ENCODE assay signal across 8 mouse cellular contexts in the genomic region with DNA sequence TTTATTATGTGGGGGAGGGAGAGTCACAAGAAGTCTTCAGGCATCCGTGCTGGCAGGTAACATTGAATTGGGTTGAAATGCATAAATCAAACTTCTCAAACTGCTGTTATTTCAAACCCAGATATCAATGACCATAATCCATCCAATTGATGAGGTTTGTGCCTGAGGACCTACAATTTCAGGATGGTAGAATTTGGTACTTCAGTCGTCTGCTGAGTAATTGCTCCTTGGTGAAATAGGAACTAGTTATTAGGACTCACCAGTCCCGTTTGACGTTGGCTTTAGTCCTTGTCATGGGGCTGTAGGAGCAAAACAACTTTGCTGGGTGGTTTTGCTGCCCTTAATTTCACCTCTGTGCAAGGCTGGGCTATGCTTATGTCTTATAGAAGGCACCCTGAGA. TPM values are rescaled to one million over a fixed set of nuclear protein-coding genes. Genes with fewer than 3 reads are reported as not detected.
DNase-seq lines count a peak whose midpoint lies in the region; ATAC-seq and TF ChIP-seq lines count a peak whose summit lies in the region.

No protein-coding gene starts in this region.

- TF ChIP-seq POLR2A in limb, embryonic 14.5 days (IDR thresholded peaks at IDR 0.05; ENCODE audit: borderline replicate concordance, extremely low read depth, insufficient read depth, insufficient read length), result no peak

- H3K27me3 ChIP-seq in megakaryocyte, embryonic 14.5 days (replicated peaks), result no peaks in the 10 kb centered on the region
- H3K27me3 ChIP-seq in limb, embryonic 14.5 days (ENCODE audit: control insufficient read depth, insufficient read depth, low read length), result no peaks in the 10 kb centered on the region
- no peaks in the 10 kb centered on the region for H3K27me3 ChIP-seq in stomach, embryonic 16.5 days (ENCODE audit: control insufficient read depth, insufficient read depth, low read length)

- no peaks in the 10 kb centered on the region for H3K9me3 ChIP-seq in megakaryocyte, embryonic 14.5 days
- H3K9me3 ChIP-seq in limb, embryonic 14.5 days (ENCODE audit: control insufficient read depth, low read length), result no peaks in the 10 kb centered on the region
- no peaks in the 10 kb centered on the region for H3K9me3 ChIP-seq in stomach, embryonic 16.5 days (replicated peaks; ENCODE audit: control insufficient read depth, low read length)

- peak overlapping the region; percentile 98 for H3K4me3 ChIP-seq in megakaryocyte, embryonic 14.5 days (replicated peaks)
- H3K4me3 ChIP-seq in limb, embryonic 14.5 days (replicated peaks; ENCODE audit: low read length), result peak overlapping the region; percentile 43
- peak overlapping the region; percentile 70 for H3K4me3 ChIP-seq in stomach, embryonic 16.5 days (replicated peaks; ENCODE audit: low read length)

- H3K4me1 ChIP-seq in megakaryocyte, embryonic 14.5 days, result peaks cover 41% of the 10 kb centered on the region
- H3K4me1 ChIP-seq in limb, embryonic 14.5 days (ENCODE audit: control insufficient read depth, insufficient read depth, low read length), result peaks cover 6% of the 10 kb centered on the region; the same call in 1 of the 2 replicates
- H3K4me1 ChIP-seq in stomach, embryonic 16.5 days (ENCODE audit: control insufficient read depth, insufficient read depth, low read length), result 0 out of 2 replicates have a peak, but pooled peaks cover 5% of the 10 kb centered on the region

- H3K4me2 ChIP-seq in limb, embryonic 14.5 days (replicated peaks; ENCODE audit: low read depth, low read length, severe bottlenecking), result peak overlapping the region; percentile 62
- H3K4me2 ChIP-seq in stomach, embryonic 16.5 days (ENCODE audit: low read depth, low read length), result peak overlapping the region; percentile 71

- no peaks in the 10 kb centered on the region for H3K36me3 ChIP-seq in megakaryocyte, embryonic 14.5 days (replicated peaks; ENCODE audit: low read length)
- no peaks in the 10 kb centered on the region for H3K36me3 ChIP-seq in limb, embryonic 14.5 days (ENCODE audit: control insufficient read depth, insufficient read depth, low read length)
- H3K36me3 ChIP-seq in stomach, embryonic 16.5 days (ENCODE audit: control insufficient read depth, insufficient read depth, low read length), result no peaks in the 10 kb centered on the region

- WGBS in limb, embryonic 14.5 days, result 10% methylated on average over 4 of the region's 4 CpGs
- 11% methylated on average over 4 of the region's 4 CpGs for WGBS in stomach, embryonic 16.5 days

- H3K9ac ChIP-seq in limb, embryonic 14.5 days (ENCODE audit: low read depth, low read length, severe bottlenecking), result no peak overlapping the region
- peak overlapping the region; percentile 78 for H3K9ac ChIP-seq in stomach, embryonic 16.5 days (ENCODE audit: low read length)

- peak; percentile 38 to 39 for DNase-seq in cerebellum, postnatal 10 days
- DNase-seq in cerebellum, postnatal 4 days (ENCODE audit: low spot score in 2 of 2), result no peak
- no peak for DNase-seq in limb, embryonic 14.5 days (ENCODE audit: low spot score)
- DNase-seq in gastrocnemius, postnatal 25 days, result no peak
- no peak for DNase-seq in adipocyte (ENCODE audit: low spot score)

- H3K27ac ChIP-seq in limb, embryonic 14.5 days (replicated peaks; ENCODE audit: low read depth, low read length), result no peak overlapping the region
- H3K27ac ChIP-seq in stomach, embryonic 16.5 days (ENCODE audit: low read length), result no peak overlapping the region

- no peak for ATAC-seq in megakaryocyte, adult 5-6 weeks (ENCODE audit: poor library complexity, severe bottlenecking)
- no peak for ATAC-seq in limb, embryonic 14.5 days (ENCODE audit: low FRiP score, low read depth)
- ATAC-seq in stomach, embryonic 16.5 days (ENCODE audit: insufficient read depth, low FRiP score), result no peak

RNA-seq across cellular contexts. Expression of a gene that starts 1.2 kb away (rescaled TPM):
- 0.28 and 0.79 TPM in 2 replicates for polyA plus RNA-seq in megakaryocyte, embryonic 14.5 days (2012; ENCODE audit: insufficient read depth, low replicate concordance)
- 0.13 and 0.14 TPM in 2 replicates for total RNA-seq in megakaryocyte, adult 5-6 weeks (2015)
- 0.48 and 1.4 TPM in 2 replicates for total RNA-seq in megakaryocyte, adult 5-6 weeks (2017)
- polyA plus RNA-seq in limb, embryonic 14.5 days (2012; rRNA removed), result 1.5 and 2.0 TPM in 2 replicates
- 2.7 and 3.2 TPM in 2 replicates for polyA plus RNA-seq in limb, embryonic 14.5 days (2014; fragmentation: Nextera tagmentation; extraction: Ambion mirVana)
- polyA plus RNA-seq in stomach, embryonic 16.5 days (2015; fragmentation: Nextera tagmentation; extraction: Ambion mirVana), result 8.8 and 11.4 TPM in 2 replicates
- total RNA-seq in gastrocnemius, postnatal 25 days (2021), result under 1 TPM; 0.43 to 0.56 TPM

Comparison
In these comparisons a context has a peak if more than half of its experiments do, and no peak if none do; other contexts are left out.
1. DNase-seq: peak in cerebellum, postnatal 10 days (2 of 2); none in cerebellum, postnatal 4 days (0 of 2), limb, embryonic 14.5 days (single experiment), gastrocnemius, postnatal 25 days (single experiment) and adipocyte (single experiment).
2. H3K4me3 ChIP-seq: peak in every context shown above with its lines; median percentile 98 in megakaryocyte, embryonic 14.5 days; 70 in stomach, embryonic 16.5 days; 43 in limb, embryonic 14.5 days.